Mouse (Mus musculus) erythroblast, embryonic 14.5 days (primary cell): ENCODE results near the gene Atp8b2. TPM values are rescaled to one million over a fixed set of nuclear protein-coding genes. Genes with fewer than 3 reads are reported as not detected.

Experiments
- H3K27me3 ChIP-seq: 2 replicates; pipeline ENCODE4 v1.6.1; 2012; ENCODE audit warnings: inconsistent platforms; ENCODE audit not compliant: control insufficient read depth
- H3K36me3 ChIP-seq: 2 replicates; pipeline ENCODE4 v1.6.1; 2012; ENCODE audit warnings: mild to moderate bottlenecking, inconsistent platforms; ENCODE audit not compliant: control insufficient read depth
- H3K4me1 ChIP-seq: 2 replicates; pipeline ENCODE4 v1.6.1; 2012; ENCODE audit warnings: inconsistent platforms; ENCODE audit not compliant: control insufficient read depth
- H3K4me3 ChIP-seq: replicated peaks from 2 replicates; pipeline ENCODE3; 2012; ENCODE audit warnings: moderate library complexity, mild to moderate bottlenecking, inconsistent platforms
- H3K9me3 ChIP-seq: 2 replicates; pipeline ENCODE4 v1.6.1; 2012; ENCODE audit warnings: low read length, inconsistent platforms, mixed read lengths; ENCODE audit not compliant: control insufficient read depth
- GATA1 ChIP-seq: IDR thresholded peaks from 2 replicates; pipeline ENCODE4 v1.6.1; 2012; ENCODE audit warnings: low read length, inconsistent platforms, mixed read lengths
- TAL1 ChIP-seq: IDR thresholded peaks from 3 replicates; pipeline ENCODE4 v1.6.1; 2012; ENCODE audit warnings: low read length, inconsistent platforms, mixed read lengths
- polyA plus RNA-seq: library from polyadenylated mRNA; stranded (reverse); fragments of >175 nt; gene quantifications from 2 replicates; pipeline ENCODE4 v1.2.3, GENCODE M21; 2012

The Atp8b2 gene
- polyA plus RNA-seq, 1 experiment = 0.03 TPM

DNA sequence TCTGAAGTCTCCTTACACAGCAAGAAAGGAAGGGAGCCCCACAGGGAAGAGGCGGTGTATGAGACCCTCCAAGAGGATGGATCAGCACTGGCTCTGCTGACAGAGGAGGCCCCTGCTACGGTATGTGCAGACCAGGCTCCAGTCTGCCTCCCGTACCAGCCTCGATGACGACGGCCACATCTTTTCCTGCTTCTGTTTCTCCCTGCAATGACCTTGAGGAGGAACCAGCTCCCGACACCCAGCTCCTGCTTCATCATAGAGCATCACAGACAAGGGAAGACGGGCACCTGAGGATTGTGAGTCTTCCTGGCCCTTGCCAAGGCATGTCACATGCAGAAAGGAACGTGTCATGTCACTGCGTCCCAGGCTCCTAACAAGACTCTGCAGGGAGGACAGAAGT lies 65.3 kb downstream of the Atp8b2 start:
- Histone ChIP-seq H3K27me3 (peaks cover 12% of the 10 kb centered on the region), H3K9me3 (no peaks in the 10 kb centered on the region), H3K4me3 (no peak overlapping the region), H3K4me1 (peaks cover 24% of the 10 kb centered on the region), H3K36me3 (no peaks in the 10 kb centered on the region)
- no peak for TF ChIP-seq TAL1
- TF ChIP-seq GATA1 = no peak

DNA sequence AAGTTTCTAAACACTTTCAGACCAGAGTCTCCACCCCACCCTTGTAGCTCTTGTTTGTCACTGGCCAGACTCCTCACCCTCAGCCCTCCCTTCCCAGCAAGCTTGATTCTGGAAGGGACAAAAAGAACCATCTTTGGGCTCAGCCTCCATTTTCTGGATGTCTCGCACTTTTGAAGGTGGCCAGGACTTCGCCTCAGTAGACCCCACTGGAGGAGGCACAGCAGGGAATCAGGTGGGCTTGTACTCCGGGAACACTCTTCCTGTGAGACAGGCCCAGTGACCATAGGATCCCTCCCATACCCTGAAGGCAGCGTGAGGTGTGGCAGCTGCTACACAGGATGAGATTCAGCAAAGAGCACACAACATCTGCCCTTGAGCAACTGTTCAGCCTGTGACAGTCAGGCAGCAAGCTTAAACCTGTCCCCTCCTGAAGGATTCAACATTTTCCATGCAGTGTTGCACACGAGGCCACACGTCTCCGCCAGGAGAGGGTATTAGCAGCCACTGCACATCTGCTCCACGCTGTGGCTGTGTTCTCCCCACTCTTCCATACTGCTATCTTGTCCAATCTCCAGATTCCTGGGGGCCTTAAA lies 66.0 kb downstream of the Atp8b2 start:
- Histone ChIP-seq H3K4me1 (peaks cover 27% of the 10 kb centered on the region), H3K4me3 (no peak overlapping the region), H3K36me3 (no peaks in the 10 kb centered on the region), H3K9me3 (peaks cover 5% of the 10 kb centered on the region), H3K27me3 (peaks cover 12% of the 10 kb centered on the region)
- no peak for TF ChIP-seq TAL1
- no peak for TF ChIP-seq GATA1

DNA sequence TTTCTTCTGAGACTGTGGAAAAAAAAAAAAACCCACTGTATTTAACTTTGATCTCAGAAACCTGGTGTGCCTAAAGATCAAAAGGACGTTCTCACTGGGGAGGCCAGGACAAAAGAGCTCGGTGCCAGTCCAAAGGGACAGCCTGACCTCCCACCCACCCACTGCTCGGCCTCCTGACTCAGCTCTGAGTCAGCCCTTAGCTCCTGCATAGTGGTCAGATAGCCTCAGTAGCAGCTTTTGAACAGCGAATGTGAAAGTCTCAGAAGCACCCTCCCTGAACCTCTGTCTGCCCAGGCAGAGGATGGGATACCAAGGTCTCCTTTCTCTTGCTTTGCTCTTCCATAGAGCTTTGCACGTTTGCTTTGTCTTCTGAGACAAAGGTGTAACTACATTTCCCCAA lies 66.7 kb downstream of the Atp8b2 start:
- Histone ChIP-seq H3K9me3 (peaks cover 5% of the 10 kb centered on the region), H3K36me3 (no peaks in the 10 kb centered on the region), H3K4me1 (peaks cover 20% of the 10 kb centered on the region), H3K27me3 (peaks cover 12% of the 10 kb centered on the region), H3K4me3 (no peak overlapping the region)
- TF ChIP-seq GATA1 = no peak
- no peak for TF ChIP-seq TAL1

DNA sequence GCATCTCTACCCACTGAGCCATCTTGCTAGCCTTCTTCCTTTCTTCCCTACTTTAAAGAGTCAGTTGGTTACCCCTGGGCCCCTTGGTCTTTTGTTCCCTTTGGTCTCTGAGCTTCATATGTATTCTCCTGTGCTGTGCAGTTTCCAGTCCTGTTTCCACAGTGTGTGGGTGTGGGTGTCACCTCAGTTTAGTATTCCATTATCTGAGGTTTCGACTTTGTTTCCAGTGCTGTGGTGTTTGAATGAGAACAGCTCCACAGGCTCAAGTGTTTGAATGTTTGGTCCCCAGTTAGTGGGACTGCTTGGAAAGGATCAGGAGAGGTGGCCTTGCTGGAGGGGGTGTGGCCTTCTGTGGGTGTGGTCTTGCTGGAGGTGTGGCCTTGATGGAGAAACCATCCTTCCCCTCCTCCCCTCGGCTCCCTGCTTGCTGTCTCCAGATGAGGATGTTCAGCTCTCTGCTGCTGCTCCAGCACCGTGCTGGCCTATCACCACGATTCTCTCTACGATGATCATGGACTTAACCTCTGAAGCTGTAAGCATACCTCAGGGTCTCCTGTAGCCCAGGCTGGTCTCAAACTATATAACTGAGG lies 70.7 kb downstream of the Atp8b2 start:
- H3K36me3 ChIP-seq = no peaks in the 10 kb centered on the region; the same call in 1 of the 2 replicates
- no peak overlapping the region for H3K4me3 ChIP-seq
- H3K4me1 ChIP-seq = peaks cover 18% of the 10 kb centered on the region
- TF ChIP-seq GATA1 = no peak
- no peak for TF ChIP-seq TAL1
- peaks cover 5% of the 10 kb centered on the region for H3K9me3 ChIP-seq
- H3K27me3 ChIP-seq = peaks cover 10% of the 10 kb centered on the region

DNA sequence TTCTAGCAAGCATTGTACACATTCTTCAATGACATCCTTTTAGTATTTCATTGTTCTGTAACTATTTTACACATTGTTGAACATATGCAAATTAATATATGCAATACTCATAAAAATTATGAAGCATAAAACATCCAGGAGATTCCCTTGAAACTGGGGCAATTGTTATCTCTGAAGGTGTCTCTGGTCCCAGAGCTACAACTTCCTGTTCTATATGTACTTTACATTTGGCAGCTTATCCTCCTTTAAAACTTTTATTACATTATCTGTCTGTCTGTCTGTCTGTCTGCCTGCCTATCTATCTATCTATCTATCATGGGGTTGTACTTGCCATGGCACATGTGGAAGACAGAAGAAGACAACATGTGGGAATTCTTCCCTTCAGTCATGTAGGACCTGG lies 71.6 kb downstream of the Atp8b2 start:
- Histone ChIP-seq H3K4me3 (no peak overlapping the region), H3K9me3 (peaks cover 5% of the 10 kb centered on the region), H3K36me3 (no peaks in the 10 kb centered on the region; the same call in 1 of the 2 replicates), H3K27me3 (peaks cover 7% of the 10 kb centered on the region), H3K4me1 (peaks cover 27% of the 10 kb centered on the region)
- TF ChIP-seq GATA1 (no peak), TAL1 (no peak)

DNA sequence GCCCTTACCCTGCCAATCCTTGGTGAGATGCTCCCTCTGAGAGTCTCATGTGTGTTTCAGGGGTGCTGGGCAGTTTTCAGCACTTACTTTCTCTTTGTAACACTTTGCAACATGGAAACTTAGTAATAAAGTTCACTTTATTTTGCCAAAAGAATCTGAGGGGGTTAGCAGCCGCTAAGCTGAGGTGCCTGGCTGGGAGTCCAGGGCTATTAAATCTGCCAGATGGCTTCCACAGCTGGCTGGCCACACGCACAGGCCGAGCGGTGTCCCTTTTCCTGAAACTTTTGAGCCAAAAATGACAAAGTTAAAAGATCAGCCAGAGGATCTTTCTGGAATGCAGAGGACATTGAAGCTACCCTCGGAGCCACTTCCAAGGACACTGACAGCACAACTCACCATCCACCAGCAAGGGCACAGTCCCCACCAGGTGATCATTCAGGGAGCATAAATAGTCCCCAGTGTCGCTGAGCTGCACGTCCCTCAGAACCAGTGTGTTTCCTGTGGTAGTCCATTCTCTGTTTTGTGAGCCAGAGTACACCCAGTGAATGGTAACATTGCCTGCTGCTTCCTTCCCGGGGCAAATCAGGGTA lies 73.4 kb downstream of the Atp8b2 start:
- H3K4me1 ChIP-seq = peaks cover 37% of the 10 kb centered on the region
- peaks cover 2% of the 10 kb centered on the region for H3K27me3 ChIP-seq
- H3K4me3 ChIP-seq = no peak overlapping the region
- peaks cover 8% of the 10 kb centered on the region for H3K36me3 ChIP-seq
- H3K9me3 ChIP-seq = peaks cover 5% of the 10 kb centered on the region
- TF ChIP-seq TAL1 (no peak), GATA1 (no peak)

Other genes starting within 250 kb of the Atp8b2 start
- 0.41 and 0.67 TPM in 2 replicates for gene Adar, start 248.5 kb downstream of the Atp8b2 start, polyA plus RNA-seq
- gene Chrnb2, start 198.9 kb downstream of the Atp8b2 start, polyA plus RNA-seq = 0.01 TPM in 2 replicates
- 0.62 and 0.69 TPM in 2 replicates for gene Ube2q1, start 189.9 kb downstream of the Atp8b2 start, polyA plus RNA-seq
- gene She, start 132.1 kb downstream of the Atp8b2 start, polyA plus RNA-seq = 0.01 TPM in 1 of 2 replicates, not detected in the other
- gene Il6ra, start 50.3 kb downstream of the Atp8b2 start, polyA plus RNA-seq = 0.02 and 0.07 TPM in 2 replicates
- gene Hax1, start 35.3 kb upstream of the Atp8b2 start, polyA plus RNA-seq = 6.0 and 6.7 TPM in 2 replicates
- gene 4933434E20Rik, start 88.1 kb upstream of the Atp8b2 start, polyA plus RNA-seq = 0.43 and 0.89 TPM in 2 replicates
- gene Ubap2l, start 89.1 kb upstream of the Atp8b2 start, polyA plus RNA-seq = 11.0 and 11.4 TPM in 2 replicates
- 9.6 and 11.8 TPM in 2 replicates for gene Tpm3, start 109.1 kb upstream of the Atp8b2 start, polyA plus RNA-seq
- not detected in 2 replicates for gene Nup210l, start 140.6 kb upstream of the Atp8b2 start, polyA plus RNA-seq